9 mouse cellular contexts compared by ENCODE assay signal in genomic region chr17:25518144-25518543, GRCm38 (mm10). TPM values are rescaled to one million over a fixed set of nuclear protein-coding genes. Genes with fewer than 3 reads are reported as not detected.
DNase-seq lines count a peak whose midpoint lies in the region; ATAC-seq lines count a peak whose summit lies in the region.
"Had no signal": no experiment of that assay in that cellular context is flagged by ENCODE, and none has a peak within 500 bp of the region (broad histone marks: within the 10 kb centered on the region; RNA-seq: fewer than 3 reads in every experiment).

No protein-coding gene starts in this region.

- peak overlapping the region; percentile 19; the same call in 1 of the 2 replicates for H3K27ac ChIP-seq in forebrain, embryonic 16.5 days (ENCODE audit: low read length)
- H3K27ac ChIP-seq in liver, embryonic 12.5 days = no peak overlapping the region

- 37% methylated on average over 17 of the region's 17 CpGs for WGBS in forebrain, embryonic 16.5 days
- WGBS in liver, embryonic 12.5 days (ENCODE audit: insufficient replicate concordance) = 82% methylated on average over 17 of the region's 17 CpGs

- H3K4me3 ChIP-seq in forebrain, embryonic 16.5 days (replicated peaks; ENCODE audit: low read length) = no peak overlapping the region
- H3K4me3 ChIP-seq in liver, embryonic 12.5 days = no peak overlapping the region

- no peak overlapping the region for H3K9ac ChIP-seq in forebrain, embryonic 16.5 days (replicated peaks; ENCODE audit: low read depth, low read length)
- H3K9ac ChIP-seq in liver, embryonic 12.5 days = no peak overlapping the region

- no peaks in the 10 kb centered on the region for H3K27me3 ChIP-seq in forebrain, embryonic 16.5 days (replicated peaks; ENCODE audit: control insufficient read depth, insufficient read depth, low read length)
- peaks cover 9% of the 10 kb centered on the region; the same call in 1 of the 2 replicates for H3K27me3 ChIP-seq in liver, embryonic 12.5 days (replicated peaks)

- H3K9me3 ChIP-seq in forebrain, embryonic 16.5 days (ENCODE audit: control insufficient read depth, low read length) = 0 out of 2 replicates have a peak, but pooled peaks cover 2% of the 10 kb centered on the region
- no peaks in the 10 kb centered on the region for H3K9me3 ChIP-seq in liver, embryonic 12.5 days (replicated peaks)

- peak; percentile 80 for ATAC-seq in forebrain, embryonic 16.5 days
- no peak for ATAC-seq in liver, embryonic 12.5 days

- peaks cover 20% of the 10 kb centered on the region for H3K4me1 ChIP-seq in forebrain, embryonic 16.5 days (replicated peaks; ENCODE audit: control insufficient read depth, insufficient read depth, low read length)
- no peaks in the 10 kb centered on the region for H3K4me1 ChIP-seq in liver, embryonic 12.5 days

- DNase-seq in cerebellum, adult 18-20 months = peak; percentile 13 to 25
- DNase-seq in cerebellum, postnatal 14 days = no peak
- peak; percentile 27 to 30 for DNase-seq in left cerebral cortex, adult 18-20 months (ENCODE audit: low spot score in 2 of 2)
- DNase-seq in right cerebral cortex, adult 18-20 months = peak; percentile 67
- DNase-seq in testis, postnatal 10 days (ENCODE audit: low spot score) = no peak
- no peak for DNase-seq in thymus, postnatal 10 days (ENCODE audit: low spot score in 2 of 2)
- DNase-seq: adrenal gland, postnatal 14 days had no signal

- H3K36me3 ChIP-seq in forebrain, embryonic 16.5 days (ENCODE audit: control insufficient read depth, insufficient read depth) = no peaks in the 10 kb centered on the region
- H3K36me3 ChIP-seq in liver, embryonic 12.5 days = no peaks in the 10 kb centered on the region

- no peak overlapping the region for H3K4me2 ChIP-seq in forebrain, embryonic 16.5 days (ENCODE audit: low read length)
- no peak overlapping the region for H3K4me2 ChIP-seq in liver, embryonic 12.5 days

RNA-seq across cellular contexts. Expression of gene Sstr5, which starts 21.1 kb away (rescaled TPM):
- polyA plus RNA-seq in forebrain, embryonic 16.5 days (2015; fragmentation: Nextera tagmentation; extraction: Ambion mirVana) = 0.32 and 0.44 TPM in 2 replicates
- 1 to 10 TPM in 1 of 2 experiments, under 1 TPM in 1; 0.75 to 1.1 TPM for total RNA-seq in left cerebral cortex, adult 18-20 months (2021)
- 0.10 TPM in 1 of 2 replicates, not detected in the other for polyA plus RNA-seq in liver, embryonic 12.5 days (2016; fragmentation: Nextera tagmentation; extraction: Ambion mirVana)
- total RNA-seq: adrenal gland, postnatal 14 days had no signal

RNA-seq across cellular contexts. Expression of gene Sox8, which starts 52.3 kb away (rescaled TPM):
- polyA plus RNA-seq in forebrain, embryonic 16.5 days (2015; fragmentation: Nextera tagmentation; extraction: Ambion mirVana) = 26.1 and 26.8 TPM in 2 replicates
- total RNA-seq in left cerebral cortex, adult 18-20 months (2021) = 10 to 100 TPM; 52.1 to 55.2 TPM
- polyA plus RNA-seq in liver, embryonic 12.5 days (2016; fragmentation: Nextera tagmentation; extraction: Ambion mirVana) = 0.52 and 0.65 TPM in 2 replicates

Comparison
In these comparisons a context has a peak if more than half of its experiments do, and no peak if none do; other contexts are left out.
1. DNase-seq: peak in cerebellum, adult 18-20 months (2 of 2), left cerebral cortex, adult 18-20 months (2 of 2) and right cerebral cortex, adult 18-20 months (single experiment); none in cerebellum, postnatal 14 days (0 of 2), testis, postnatal 10 days (single experiment) and thymus, postnatal 10 days (0 of 2).
2. RNA of gene Sox8, which starts 52.3 kb away (polyA plus RNA-seq): 26.1 to 26.8 TPM in forebrain, embryonic 16.5 days; 0.52 to 0.65 TPM in liver, embryonic 12.5 days; every median in the first group is over 10 times any median in the second.